Mouse (Mus musculus): Measurements from ENCODE around the gene Nup210. TPM values are rescaled to one million over a fixed set of nuclear protein-coding genes. Genes with fewer than 3 reads are reported as not detected.
"Not testable (repeated sequence)": the region's sequence is repeated elsewhere in the genome, so short reads cannot be mapped to it uniquely, and the experiment has no call there.

Nup210 gene
- polyA plus RNA-seq, 1 experiment: 32.7 TPM

- DNase-seq (ENCODE audit: low read depth): no peak
Observed at GRCm38 (mm10) chr6:91104765-91105399, 11.7 kb downstream of the Nup210 start.

- DNase-seq (ENCODE audit: low read depth): not testable (repeated sequence)
Observed at GRCm38 (mm10) chr6:91103421-91103820, 13.2 kb downstream of the Nup210 start.

DNA sequence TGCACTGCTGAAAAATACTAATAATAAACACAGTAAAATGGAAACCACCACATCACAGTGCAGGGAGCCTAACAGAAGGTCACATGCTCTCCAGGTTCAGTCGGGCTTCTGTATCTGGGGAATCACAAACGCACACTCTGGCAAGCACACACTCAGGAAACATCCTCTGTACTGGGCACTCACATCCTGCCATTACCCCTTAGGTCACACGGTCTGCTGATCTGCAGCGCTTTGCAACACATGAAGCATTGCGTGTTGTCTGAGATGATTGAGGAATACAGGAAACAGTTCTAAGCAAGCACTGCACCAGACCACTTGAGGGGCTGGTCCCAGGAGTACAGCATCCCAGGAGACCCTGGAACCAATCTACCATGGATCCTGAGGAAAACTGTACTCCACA is 16.0 kb downstream of the Nup210 start:
- no peak for DNase-seq (ENCODE audit: low read depth)

DNA sequence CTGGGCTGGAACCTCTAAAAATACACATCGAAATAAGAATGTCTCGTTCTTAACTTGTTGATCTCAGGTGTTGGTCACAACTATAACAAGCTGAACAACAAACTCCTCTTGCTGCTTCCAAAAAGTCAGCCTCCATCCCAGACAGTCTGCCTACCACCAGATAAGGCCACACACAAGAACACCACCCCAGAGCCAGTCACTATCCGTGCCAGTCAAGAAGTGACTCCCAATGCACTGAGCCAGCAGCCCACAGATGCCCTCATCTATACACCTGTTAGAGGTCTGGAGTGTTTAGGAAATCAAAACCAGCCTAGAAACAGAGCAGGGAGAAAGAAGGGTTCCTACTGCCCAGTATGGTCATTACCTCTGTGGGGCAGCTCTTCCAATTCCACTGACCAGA is 18.8 kb downstream of the Nup210 start:
- no peak for DNase-seq (ENCODE audit: low read depth)

GRCm38 (mm10) chr6:91095072-91095601 is 21.5 kb downstream of the Nup210 start:
- no peak for DNase-seq (ENCODE audit: low read depth)

DNA sequence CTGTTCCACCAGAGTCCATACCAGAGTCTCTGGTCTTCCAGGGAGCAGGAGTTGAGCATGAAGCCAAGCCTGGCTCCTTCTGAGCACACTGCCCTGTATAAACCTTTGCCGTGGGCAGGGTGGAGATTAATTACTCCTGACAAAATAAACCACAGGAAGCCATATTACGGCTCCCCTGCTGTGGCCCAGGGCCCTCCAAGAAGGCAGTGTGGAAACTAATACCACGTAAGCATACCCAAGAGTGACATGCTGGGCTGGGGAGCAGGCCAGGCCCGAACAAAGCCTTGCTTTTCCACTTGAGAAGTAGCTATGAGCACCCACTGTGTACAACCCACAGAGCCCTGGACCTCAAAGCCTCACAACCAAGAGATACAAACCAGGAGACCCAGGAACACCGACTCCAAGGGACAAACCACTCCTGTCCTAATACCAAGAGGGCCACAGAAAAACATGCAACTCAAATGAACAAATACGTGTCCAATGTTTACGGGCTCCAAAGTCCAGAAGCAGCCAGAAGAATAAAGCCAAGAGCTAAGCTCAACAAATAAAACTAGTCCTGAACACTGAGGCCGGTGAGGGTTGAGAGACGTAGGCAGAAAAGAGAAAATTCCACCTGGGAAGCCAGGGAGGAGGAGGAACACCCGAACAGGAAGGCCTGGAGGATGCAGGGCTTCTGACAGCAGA is 24.3 kb downstream of the Nup210 start:
- DNase-seq (ENCODE audit: low read depth): no peak

GRCm38 (mm10) chr6:91085114-91085892 is 31.3 kb downstream of the Nup210 start:
- no peak for DNase-seq (ENCODE audit: low read depth)

DNA sequence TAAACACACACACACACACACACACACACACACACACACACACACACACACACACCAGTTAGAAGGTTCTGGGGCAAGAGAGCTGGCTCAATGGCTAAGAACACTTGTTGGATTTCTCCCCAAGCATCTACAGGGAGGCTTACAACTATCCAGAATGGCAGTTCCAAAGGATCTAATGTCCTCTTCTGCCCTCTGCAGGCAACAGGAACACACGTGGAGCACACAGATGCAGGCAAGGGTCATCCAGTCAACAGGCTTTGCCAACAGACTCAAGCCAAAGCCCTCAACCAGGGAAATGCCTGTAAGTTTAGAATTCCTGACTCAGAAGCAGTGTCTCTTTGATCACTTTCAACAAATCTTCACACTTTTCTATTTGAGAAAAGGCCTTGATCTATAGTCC is 36.6 kb downstream of the Nup210 start:
- DNase-seq (ENCODE audit: low read depth): no peak

- no peak for DNase-seq (ENCODE audit: low read depth)
Observed at GRCm38 (mm10) chr6:91076249-91076648, 40.4 kb downstream of the Nup210 start.

DNA sequence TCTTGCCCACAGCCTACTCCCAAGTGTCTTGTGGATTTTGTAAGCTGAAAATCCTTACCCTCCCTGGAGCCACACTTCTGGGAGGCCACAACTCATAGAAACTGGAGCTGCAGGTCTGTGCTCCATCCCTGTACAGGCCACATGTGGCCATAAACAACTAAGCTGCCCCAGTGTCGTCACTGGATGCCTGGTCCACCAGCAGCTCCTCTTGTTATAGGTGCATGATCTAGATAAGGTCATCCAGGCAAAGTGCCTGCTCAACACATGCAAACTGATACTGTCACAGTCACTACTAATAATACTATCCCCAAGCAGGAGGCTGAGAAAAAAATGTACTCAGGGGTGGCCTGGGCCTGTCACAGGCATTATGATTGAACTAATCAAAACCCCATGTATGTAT is 48.1 kb downstream of the Nup210 start:
- DNase-seq (ENCODE audit: low read depth): no peak

DNA sequence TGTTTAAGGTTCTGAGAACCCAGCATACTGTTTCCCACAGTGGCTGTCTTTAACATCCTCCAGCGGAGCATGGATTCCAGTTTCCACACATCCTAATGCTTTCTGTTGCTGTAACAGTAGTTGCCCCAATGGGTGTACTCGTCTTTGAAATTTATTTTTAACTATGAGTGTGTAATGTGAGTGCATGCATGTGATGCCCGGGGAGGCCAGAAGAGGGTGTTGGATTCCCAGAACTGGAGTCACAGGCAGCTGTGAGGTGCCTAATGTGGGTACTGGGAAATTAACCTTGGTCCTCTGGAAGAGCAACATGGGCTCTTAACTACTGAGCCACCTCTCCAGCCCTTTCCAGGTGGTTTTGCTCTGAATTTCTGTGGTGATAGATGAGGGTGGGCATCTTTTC is 49.6 kb downstream of the Nup210 start:
- no peak for DNase-seq (ENCODE audit: low read depth)

DNA sequence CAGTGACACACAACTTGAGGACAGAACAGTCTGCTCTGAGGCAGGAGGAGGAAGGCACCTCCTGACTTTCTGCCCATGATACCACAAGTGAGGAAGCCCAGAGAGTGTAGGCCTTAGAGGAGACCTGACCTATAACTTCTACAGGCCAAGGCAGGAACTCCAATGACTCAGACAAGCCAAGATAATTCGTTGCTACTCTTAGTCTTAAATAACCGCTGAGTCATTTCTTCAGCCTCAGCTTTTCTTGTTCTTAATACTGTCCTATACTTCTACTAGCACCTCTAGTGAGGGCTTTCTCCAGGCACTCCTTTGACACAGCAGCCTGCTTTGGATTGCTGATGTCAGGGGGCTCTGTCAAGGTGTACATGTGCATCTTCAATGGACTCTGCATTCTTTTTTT is 55.3 kb downstream of the Nup210 start:
- DNase-seq (ENCODE audit: low read depth): no peak

DNA sequence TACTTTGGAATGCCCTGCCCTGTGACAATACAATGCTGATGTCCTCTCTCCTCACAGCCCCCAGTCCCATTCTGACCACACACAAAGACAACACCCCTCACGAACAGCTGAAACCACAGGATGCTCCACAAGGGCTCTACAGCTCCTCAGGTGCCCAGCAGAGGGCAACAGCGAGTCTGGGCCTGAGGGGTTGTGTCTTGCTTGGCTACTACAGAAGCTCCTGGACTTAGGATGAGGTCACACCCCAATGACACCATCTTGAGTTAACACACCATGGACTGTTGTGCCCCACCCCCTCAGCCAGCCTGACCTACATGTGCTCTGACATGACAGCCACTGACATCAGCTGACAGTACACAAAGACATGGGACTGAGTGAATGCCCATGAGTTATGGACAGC is 56.9 kb downstream of the Nup210 start:
- no peak for DNase-seq (ENCODE audit: low read depth)

GRCm38 (mm10) chr6:91057989-91058388 is 58.6 kb downstream of the Nup210 start:
- no peak for DNase-seq (ENCODE audit: low read depth)

DNA sequence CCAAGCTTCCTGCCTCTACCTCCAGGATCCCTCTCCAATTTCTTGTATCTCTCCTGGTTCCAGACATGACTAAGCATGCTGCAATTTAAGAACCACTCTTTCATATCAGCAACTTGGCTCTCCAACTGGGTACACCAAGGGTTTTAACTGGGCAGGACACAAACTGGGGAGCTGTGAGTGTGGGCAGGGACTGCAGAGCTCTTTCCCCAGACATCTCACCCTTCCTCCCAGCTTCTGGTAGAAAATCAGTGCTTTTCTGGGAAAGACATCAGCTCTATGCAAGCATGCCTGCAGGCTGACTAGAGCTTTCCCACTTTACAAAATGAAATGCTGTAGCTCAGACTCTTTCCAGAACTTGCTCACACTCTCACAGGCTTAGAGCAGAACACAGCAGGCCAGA is 60.3 kb downstream of the Nup210 start:
- DNase-seq (ENCODE audit: low read depth): no peak

- no peak for DNase-seq (ENCODE audit: low read depth)
Observed at GRCm38 (mm10) chr6:91052572-91052971, 64.1 kb downstream of the Nup210 start.

DNA sequence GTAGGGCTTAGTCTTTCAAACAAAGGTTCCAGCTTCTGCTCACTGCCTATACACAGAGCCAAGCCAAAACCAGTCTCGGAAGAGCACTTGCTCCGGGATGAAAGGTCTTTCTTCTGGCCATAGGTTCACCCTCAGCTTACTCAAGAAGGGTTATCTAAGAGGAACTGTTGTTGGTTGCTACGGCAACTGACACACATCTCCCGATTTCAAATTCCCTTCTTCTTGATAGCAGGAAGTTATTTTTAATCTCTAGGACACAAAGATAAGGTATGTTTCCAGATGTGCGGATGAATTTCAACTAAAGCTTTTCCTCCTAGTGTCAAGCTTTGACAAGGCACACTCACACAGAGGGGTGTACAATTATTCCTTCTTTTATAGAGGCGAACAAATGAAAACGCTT is 68.6 kb downstream of the Nup210 start:
- DNase-seq (ENCODE audit: low read depth): no peak

DNA sequence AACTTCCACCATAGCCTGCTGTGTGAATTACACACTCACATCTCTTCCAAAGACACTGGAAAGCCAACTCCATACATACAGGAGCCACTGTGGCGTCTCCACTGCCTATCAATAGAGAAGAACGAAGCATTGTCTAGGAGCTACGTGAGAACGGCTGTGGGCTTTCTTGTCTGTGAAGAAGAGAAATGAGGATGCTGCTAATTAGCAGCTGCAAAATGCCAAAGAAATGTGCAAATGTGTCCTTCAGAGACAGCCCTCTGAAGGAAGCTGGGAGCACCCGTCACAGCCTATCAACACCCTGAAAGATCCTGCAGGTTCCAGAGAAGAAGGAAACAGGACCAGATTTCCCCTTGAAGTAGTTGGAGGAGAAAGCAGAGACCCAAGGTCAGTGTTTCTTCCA is 69.2 kb downstream of the Nup210 start:
- no peak for DNase-seq (ENCODE audit: low read depth)

DNA sequence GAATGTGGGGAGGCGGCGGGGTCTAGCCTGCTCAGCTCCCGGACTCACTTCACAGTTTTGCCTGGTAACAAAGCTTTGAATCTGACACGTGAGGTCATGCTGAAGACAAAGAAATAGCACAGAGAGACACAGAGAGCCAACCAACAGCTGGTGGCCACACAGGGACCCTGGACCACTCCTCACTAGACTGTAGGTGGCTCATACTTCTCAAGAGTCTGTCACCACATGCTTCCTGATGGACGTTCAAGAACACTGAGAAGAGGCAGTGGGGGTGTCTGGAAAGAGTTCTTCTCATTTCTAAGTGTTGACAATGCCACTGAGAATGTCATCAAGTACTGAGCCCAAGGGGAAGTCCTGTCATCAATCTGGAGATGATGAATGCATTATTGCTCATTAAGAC is 70.4 kb downstream of the Nup210 start:
- no peak for DNase-seq (ENCODE audit: low read depth)

- no peak for DNase-seq (ENCODE audit: low read depth)
Observed at GRCm38 (mm10) chr6:91044628-91045331, 71.8 kb downstream of the Nup210 start.

DNA sequence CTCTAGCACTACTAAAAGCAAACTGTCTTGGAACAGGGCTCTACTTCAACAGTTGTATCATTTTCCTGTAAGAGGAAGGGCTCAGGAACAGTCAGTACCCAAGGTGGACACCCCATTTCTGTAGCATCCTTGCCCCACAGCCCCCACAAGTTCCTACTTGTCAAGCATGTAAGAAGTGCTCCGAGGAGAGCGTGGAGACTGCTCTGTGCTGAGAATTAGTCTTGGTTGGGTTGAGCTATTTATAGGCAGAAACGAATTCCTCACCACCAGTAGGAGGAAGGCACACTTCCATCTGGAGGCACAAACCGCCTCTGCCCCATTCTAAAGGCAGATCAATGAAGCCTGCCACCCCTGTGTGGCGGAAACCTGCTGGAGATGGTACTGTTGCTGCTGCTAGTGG is 75.3 kb downstream of the Nup210 start:
- DNase-seq (ENCODE audit: low read depth): no peak

GRCm38 (mm10) chr6:91028256-91028655 is 88.4 kb downstream of the Nup210 start:
- DNase-seq (ENCODE audit: low read depth): no peak
